Mouse (Mus musculus) CD4-positive, CD25-positive, alpha-beta regulatory T cell, adult 2 months (primary cell): ENCODE results near the gene Klhl10.

Source experiments
- DNase-seq: peaks from one replicate; pipeline ENCODE4 v3.0.0-alpha.2; 2012; ENCODE audit warnings: low read depth, low spot score

Gene Klhl10

DNA sequence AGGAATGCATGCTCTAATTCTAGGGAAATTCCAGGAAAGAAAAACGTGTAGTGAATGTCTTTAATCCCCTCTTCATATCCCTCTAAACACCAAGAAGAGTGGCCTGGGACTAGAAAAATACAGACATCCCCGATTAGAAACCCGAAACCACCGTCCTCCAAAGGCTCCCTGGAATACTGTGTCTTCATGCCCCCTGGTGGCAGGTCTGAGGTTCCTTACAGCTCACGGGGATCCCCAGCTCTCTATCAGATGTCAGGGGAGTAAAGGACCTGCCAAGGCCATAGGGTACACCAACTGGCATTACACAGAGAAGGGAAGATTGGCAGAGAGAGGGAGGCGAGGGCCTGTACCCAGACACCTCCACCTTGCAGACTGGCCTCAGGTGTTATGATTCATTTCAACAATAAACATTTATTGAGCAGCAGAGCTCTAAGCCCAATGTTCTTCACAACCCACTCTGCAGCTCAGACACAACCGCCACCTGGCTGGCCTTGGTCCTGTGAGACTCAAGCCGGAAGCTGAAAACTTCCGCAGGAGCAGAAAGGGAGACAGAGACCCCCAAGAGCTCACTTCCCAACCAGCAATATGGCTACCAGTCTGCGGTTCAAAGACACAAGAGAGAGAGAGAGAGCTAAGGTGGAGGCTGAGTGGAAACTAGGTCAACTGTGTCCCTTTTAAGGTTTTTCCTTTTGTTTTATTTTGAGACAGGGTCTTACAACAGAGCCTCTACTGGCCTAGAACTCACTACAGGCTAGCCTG is 33.5 kb upstream of the Klhl10 start:
- DNase-seq: peak; percentile 73

GRCm38 (mm10) chr11:100408835-100409462 is 32.8 kb upstream of the Klhl10 start:
- DNase-seq: no peak

GRCm38 (mm10) chr11:100409686-100410085 is 32.0 kb upstream of the Klhl10 start:
- DNase-seq: no peak

- DNase-seq: no peak
These were observed 30.0 kb upstream of the Klhl10 start for GRCm38 (mm10) chr11:100411736-100412135.

DNA sequence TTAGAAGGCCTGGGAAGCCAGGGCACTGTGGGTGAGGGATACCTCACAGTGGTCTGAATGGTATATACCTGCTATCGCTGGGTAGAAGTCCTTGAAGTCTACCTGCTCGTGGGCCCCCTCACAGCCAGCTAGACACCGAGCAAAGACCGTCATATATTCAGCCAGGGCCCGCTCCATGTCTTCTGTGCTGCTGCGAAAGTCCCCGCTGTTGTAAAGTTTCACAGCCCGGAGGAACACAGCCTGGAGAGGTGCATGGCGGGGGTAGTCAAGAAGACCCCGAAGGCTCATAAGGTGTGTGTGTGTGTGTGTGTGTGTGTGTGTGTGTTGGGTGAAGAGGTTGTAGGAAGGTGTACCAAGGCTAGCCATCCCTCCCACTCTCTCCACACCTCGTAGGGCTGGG is 28.2 kb upstream of the Klhl10 start:
- DNase-seq: no peak

- peak; percentile 65 for DNase-seq
These were observed 27.4 kb upstream of the Klhl10 start, which contains the start of gene P3h4 for GRCm38 (mm10) chr11:100414021-100414913. P3h4 (minus strand) TSS chr11:100414836.

DNA sequence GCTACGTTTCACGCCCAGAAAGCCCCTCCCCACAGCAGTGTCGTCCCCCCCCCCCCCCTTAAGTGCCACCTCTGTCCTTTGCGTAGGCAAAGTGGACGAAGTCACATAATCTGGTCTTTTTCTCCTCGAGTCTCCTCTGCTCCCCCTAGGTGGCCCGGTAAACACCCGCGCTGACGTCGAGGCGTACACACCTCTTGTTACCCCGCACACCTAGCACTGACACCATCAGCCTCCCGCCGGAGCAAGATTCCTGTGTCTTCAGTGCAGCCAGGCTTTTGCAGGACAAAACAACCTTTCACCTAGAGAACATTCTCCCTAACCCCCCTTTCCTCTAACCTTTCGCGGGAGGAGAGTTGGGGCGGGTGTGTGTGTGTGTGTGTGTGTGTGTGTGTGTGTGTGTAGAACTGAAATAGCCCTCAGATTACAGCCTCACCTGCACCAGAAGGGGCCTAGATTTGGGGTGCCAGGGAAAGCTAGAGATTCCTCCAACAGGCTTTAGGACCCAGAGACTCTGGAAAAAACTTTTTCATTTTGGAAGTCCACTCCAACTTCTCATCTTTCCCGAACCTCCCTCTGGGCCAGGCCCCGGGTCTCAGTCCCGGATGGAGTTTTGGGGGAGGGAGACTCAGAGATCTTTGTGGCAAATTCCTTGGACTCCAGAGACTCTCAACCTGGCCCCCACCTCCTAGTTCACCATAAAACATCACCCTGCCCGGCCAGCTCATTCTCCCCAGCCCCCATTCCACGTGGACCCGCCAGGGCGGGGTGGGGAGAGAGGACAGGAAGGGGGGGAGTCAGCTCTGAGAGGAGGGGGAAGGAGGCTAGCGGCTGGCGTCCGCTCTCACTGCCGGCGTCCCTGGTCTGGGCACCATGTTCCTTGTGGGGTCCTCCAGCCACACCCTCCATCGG is 26.5 kb upstream of the Klhl10 start, which contains the start of gene Fkbp10:
Gene Fkbp10 (plus strand): TSS at position 784 of the 909 bp plus-strand sequence.
- DNase-seq: peak; percentile 45

GRCm38 (mm10) chr11:100421537-100421936 is 20.2 kb upstream of the Klhl10 start:
- DNase-seq: no peak

- no peak for DNase-seq
These were observed 17.9 kb upstream of the Klhl10 start for GRCm38 (mm10) chr11:100423836-100424235.

GRCm38 (mm10) chr11:100425851-100426250 is 15.9 kb upstream of the Klhl10 start:
- DNase-seq: peak; percentile 69

DNA sequence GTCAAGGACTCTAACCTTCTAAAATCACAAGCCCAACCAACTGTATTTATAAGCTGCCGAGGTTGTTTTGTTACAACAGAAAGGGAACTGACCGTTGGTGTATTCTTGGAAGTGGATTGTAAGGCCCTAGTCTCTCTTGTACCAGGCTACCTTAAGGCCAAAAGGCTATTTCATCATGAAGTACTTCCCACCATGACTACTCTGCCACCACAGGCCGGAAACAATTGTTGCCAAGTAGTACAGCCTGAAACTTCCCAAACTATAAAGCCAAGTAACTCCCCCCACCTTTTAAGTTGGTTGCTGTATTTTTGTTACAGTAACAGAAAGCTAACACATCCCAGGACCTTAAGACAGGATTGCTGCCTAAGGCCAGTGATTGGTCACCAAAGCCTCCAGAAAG is 14.9 kb upstream of the Klhl10 start:
- no peak for DNase-seq

DNA sequence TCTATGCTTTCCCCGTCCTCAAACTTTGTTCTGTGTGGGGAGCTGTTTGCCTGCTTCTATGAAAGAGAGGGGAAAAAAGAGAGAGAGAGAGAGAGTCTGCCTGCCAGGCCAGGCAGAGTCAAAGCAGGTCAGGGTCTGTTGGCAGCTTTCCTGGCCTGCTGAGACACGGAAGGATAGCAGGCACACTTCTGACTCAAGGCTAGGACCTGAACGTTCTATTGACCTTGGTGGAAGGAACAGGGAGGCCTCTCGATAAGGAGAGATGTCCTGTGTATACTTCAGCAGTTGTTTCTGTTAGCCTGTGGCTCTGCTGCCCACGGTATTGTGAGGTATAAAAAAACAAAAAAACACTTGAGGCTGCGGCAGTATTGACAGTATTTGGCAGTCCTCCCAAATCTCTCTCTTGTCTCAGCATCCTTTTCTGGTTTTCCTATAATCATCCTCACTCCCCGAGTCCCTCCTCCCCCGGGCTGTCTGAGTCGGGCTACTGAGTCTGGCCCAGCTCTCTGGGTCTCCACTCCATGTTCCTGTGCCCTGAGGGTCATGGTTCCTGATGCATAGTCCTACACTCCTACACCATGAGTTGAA is 13.0 kb upstream of the Klhl10 start:
- DNase-seq: no peak

DNA sequence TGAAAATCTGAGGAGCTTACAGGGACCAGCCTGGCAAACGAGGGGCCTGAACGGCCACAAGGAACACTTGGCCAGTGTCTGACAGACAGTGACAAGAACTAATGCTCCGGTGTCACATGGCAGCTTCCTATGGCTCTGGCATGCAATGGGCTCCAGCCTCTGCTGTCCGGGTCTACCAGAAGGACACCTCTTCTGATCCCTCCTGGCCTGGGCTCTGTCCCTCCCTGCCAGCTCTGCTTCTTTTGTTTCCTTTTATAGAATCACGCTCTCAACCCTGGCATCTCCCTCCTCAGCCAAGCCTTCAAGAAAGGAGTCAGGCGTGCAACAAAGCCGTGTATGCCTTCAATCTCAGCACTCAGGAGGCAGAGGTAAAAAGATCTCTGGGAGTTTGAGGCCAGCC is 11.7 kb upstream of the Klhl10 start:
- no peak for DNase-seq

DNA sequence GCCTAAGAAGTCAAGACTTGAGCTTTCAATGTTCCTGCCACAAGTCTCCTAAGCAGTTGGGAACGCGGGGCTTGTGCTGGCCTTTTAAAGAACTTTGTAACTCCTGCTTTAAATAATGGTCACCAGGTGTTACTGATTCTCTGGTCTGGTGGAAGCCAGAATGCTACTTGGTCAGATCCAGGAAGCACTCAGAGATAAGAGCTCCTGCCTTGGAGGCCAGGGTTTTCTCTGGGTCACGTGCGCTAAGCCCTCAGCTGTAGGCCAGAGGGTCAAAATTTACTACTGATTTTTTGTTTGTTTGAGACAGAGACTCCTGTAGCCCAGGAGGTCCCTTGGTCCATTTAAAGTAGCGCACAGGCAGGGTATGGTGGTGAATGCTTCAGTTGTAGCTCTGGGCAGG is 9.7 kb upstream of the Klhl10 start:
- no peak for DNase-seq

GRCm38 (mm10) chr11:100435678-100436246 is 6.0 kb upstream of the Klhl10 start:
- no peak for DNase-seq

GRCm38 (mm10) chr11:100437901-100438300 is 3.8 kb upstream of the Klhl10 start:
- DNase-seq: no peak

- DNase-seq: peak; percentile 93
These were observed 810 bp upstream of the Klhl10 start for GRCm38 (mm10) chr11:100440691-100441522.

DNA sequence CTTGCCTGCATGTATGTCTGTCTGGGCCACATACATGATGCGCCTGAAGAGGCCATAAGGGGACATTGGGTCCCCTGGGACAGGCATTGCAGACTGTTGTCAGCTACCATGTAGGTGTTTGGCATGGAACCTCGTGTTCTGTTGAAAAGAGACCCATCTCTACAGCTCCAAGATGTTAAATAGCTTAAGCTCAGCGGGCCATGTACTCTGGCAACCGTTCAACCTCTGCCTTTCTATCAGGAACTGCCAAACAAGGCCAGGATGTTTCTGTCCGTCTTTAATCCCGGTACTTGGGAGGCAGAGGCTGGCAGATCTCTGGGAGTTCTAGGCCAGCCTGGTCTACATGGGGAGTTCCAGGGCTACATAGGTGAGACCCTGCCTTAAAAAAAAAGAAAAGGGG is 908 bp downstream of the Klhl10 start:
- no peak for DNase-seq

DNA sequence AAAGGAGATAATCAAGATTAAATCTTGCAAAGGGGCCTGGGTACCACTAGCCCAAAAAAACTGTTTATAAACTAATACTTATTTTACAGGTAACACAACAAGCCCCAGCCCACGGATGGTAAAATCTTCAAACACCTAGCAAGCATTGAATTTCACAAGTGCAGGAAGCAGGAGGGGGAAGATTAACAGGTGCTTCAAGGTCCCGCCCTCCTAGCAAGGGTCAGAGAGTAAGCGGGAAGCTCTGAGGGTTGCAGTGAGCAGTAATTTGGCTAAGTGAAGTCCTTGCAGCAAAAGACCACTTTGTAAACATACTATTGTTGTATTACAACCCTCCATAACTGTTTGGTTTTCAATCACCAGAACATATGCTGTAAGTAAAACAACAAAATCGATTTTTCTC is 15.5 kb downstream of the Klhl10 start:
- no peak for DNase-seq
